Mouse (Mus musculus) kidney, adult 9 months (tissue): ENCODE results near the gene Rpl27.
"Not testable (repeated sequence)": the region's sequence is repeated elsewhere in the genome, so short reads cannot be mapped to it uniquely, and the experiment has no call there.

Source experiments
- DNase-seq: peaks from one replicate; pipeline ENCODE4 v3.0.0; 2022

Gene Rpl27

GRCm38 (mm10) chr11:101469155-101469554 is 27.1 kb downstream of the Rpl27 start:
- no peak for DNase-seq

DNA sequence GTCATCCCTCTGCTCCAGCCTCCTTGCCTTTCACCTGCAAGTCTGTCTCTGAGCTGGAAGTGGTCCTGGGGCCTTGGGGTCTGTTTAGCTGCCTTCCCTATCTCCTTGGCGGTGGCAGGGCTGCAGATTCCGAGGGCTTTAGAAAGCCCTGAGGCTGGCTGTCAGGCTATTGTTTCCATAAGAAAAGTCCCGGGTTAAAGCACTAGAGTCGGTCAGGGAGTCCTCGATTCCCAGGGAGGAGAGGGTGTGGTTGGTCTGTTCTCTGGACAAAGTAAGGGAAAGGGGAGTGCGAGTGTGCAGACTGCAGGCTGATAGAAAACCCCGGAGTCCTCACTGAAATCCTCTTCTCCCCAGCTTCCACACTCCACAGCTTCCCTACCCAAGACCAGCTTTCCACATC is 28.1 kb downstream of the Rpl27 start:
- DNase-seq, result no peak

GRCm38 (mm10) chr11:101471926-101472325 is 29.8 kb downstream of the Rpl27 start:
- no peak for DNase-seq

DNA sequence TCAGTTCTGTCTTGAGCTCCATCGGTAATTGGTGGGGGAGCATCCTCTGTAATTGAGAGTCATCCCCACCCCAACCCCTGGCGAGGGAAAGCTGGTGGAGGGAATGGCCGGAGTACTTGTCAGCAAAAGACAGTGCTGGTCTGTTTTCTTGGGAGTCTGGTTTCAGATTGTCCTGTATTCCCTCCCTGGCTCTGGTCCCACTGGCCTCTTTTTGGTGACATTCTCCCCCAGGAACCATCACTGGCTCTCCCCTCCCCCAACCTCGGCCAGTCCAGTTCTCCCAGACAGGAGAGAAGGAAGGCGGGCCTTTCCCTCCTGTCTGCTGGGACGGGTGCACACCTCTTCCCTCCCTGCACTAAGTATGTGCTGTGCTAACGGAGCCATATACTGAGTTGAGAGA is 30.2 kb downstream of the Rpl27 start:
- no peak for DNase-seq

DNA sequence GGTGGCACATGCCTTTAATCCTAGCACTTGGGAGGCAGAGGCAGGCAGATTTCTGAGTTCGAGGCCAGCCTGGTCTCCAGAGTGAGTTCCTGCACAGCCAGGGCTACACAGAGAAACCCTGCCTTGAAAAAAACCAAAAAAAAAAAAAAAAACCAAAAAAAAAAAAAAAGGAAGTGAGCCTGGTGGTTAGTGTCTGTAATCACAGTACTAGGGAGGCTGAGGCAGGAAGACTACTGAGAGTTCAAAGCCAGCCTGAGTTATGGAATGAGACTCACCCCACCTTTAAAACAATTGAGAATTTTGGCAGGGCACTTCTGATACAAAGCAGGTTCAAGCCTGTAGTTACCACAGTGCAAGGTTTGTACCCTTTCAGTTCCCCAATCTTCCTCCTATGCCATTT is 31.6 kb downstream of the Rpl27 start:
- DNase-seq, result not testable (repeated sequence)

DNA sequence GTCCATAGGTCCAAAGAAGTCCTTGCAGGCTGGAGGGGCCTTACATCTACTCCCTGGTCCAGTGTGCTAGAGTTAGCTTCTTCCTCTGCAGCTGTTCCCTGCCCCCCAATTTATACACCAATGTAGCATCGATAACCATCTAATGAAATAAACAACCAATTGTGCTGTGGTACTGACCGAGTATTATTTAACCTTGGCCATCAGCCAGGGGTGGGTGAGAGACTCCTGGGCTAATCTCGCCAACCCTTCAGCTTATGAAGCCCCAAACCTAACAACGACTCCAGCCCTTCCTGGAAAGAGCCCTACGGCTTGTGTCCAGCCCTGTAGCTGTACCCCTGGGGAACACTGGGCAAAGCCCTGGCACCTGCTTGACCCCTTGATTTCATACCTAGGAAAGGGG is 32.2 kb downstream of the Rpl27 start:
- DNase-seq, result no peak

GRCm38 (mm10) chr11:101476361-101476760 is 34.3 kb downstream of the Rpl27 start:
- peak; percentile 55 for DNase-seq

GRCm38 (mm10) chr11:101477194-101477551 is 35.1 kb downstream of the Rpl27 start:
- no peak for DNase-seq

- no peak for DNase-seq
Measured at GRCm38 (mm10) chr11:101477552-101478211, 35.6 kb downstream of the Rpl27 start.

DNA sequence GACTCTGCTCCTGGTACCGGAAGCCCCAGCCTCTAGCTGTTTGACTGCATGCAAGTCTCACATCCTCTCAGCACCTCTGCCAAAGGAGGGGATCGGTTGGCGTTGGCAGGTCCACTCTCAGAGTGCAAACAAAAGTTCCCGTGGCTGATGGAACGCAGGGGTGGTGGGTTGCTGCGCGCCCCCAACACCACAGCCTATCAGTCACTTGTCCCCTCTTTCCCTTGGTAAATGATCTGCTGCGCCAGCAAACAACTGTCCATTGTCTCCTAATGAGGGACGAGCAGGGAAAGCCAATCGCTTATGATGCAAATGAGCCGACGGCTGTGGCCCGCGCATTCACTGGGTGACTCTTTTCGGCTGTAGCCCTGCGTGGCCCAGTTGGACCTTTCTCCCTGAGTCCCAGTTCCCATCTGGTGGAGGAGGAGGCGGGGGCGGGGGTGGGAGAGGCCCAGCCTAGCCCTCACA is 37.1 kb downstream of the Rpl27 start:
- no peak for DNase-seq

DNA sequence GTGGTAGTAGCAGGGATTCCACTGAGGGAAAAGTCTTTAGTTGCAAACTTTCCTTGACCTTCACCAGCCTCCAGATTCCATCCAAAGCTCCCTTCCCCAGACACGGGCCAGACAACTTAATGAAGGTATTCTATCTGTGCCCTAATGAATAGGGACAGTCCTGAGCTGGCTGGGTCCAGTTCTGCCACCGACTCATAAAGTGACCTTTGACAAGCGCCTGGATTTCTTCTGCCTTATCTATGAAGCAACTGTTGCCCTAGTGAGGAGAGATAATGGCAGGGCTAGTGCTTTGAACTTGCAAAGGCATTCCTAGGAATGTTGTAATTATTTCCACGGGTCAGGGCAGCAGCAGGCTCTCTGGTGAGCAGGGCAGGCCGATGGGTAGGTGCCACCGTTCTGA is 38.8 kb downstream of the Rpl27 start:
- no peak for DNase-seq

DNA sequence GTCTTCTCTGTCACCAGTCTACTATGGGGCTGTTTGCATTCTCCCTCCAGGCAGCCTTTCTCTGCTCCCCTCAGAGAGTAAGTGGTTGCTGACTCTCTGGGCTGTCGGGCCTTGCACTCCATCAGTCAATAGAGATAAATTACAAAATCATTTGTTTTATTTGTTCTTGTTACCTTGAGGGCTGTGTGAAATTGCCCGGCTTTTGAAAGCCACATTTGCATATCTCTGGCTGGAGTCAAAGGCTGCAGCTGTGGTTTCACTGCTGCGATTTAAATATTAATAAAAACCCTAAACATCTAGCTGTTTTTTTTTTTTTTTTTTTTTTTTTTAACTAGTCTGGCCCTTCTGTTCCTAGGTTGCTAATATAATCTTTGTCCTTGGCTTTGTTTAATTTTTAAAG is 41.7 kb downstream of the Rpl27 start:
- no peak for DNase-seq

DNA sequence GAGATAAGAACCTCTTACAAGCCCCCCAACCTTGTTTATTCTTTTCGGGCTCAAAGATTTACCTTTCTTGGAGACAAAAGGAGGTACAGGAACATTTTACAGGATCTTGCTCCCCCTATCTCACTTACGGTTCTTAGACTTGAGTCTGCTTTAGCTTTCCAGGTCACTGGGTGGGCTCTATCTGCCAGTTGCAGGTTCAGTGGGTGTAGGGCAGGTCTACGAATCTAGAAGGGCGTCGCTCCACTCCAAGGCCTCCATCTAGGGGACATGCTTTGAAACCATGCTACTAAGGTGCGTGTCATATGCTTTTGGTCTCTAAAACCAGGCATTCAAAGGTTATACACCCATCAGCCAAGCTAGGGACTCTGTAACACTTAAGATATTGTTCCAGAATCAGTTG is 42.1 kb downstream of the Rpl27 start:
- no peak for DNase-seq

- no peak for DNase-seq
Measured at GRCm38 (mm10) chr11:101484814-101485213, 42.7 kb downstream of the Rpl27 start.

GRCm38 (mm10) chr11:101485509-101486028 is 43.5 kb downstream of the Rpl27 start:
- no peak for DNase-seq

DNA sequence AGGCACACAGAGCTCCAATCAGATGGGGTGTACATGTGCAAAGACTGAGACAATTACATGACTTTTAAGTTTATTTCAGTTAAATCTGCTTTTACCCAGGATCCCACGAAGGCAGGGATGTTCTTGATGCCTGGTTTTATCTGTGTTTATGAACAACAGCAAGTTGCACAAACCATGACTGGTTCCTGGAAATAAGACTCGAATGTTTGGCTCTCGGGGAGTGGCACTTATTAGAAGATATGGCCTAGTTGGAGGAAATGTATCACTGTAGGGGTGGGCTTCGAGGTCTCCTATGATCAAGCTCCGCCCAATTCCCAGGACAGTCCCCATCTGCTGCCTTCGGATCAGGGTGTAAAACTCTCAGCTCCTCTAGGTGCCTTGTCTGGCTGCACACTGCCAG is 44.0 kb downstream of the Rpl27 start:
- DNase-seq, result no peak
